Comparison of ENCODE assay signal across 8 mouse cellular contexts in genomic region chr8:46471926-46472485, GRCm38 (mm10). TPM values are rescaled to one million over a fixed set of nuclear protein-coding genes. Genes with fewer than 3 reads are reported as not detected.
DNase-seq lines count a peak whose midpoint lies in the region; ATAC-seq and TF ChIP-seq lines count a peak whose summit lies in the region.

No protein-coding gene starts in this region.

- no peak for ATAC-seq in hindbrain, embryonic 16.5 days
- ATAC-seq in midbrain, postnatal 0 days (ENCODE audit: low FRiP score): no peak

- peak overlapping the region; percentile 87 for H3K27ac ChIP-seq in layer of hippocampus, adult 2 months
- no peak overlapping the region for H3K27ac ChIP-seq in embryonic facial prominence, embryonic 10.5 days (replicated peaks)
- no peak overlapping the region for H3K27ac ChIP-seq in hindbrain, embryonic 16.5 days (ENCODE audit: low read depth, low read length)
- peak overlapping the region; percentile 91; the same call in 1 of the 2 replicates for H3K27ac ChIP-seq in midbrain, postnatal 0 days (ENCODE audit: low read depth, low read length)

- no peak for DNase-seq in layer of hippocampus, adult 2 months (ENCODE audit: low spot score in 2 of 2)
- no peak for DNase-seq in layer of hippocampus, adult 8-10 months (ENCODE audit: low spot score in 2 of 2)
- no peak for DNase-seq in embryonic facial prominence, embryonic 10.5 days (ENCODE audit: low spot score)
- DNase-seq in midbrain, postnatal 0 days (ENCODE audit: low spot score): no peak
- DNase-seq in urinary bladder, postnatal 25 days (ENCODE audit: low spot score): no peak
- DNase-seq in urinary bladder, adult 2 months (ENCODE audit: low spot score): no peak
- DNase-seq in adrenal gland, postnatal 25 days: no peak

- peaks cover 7% of the 10 kb centered on the region; the same call in 1 of the 2 replicates for H3K4me1 ChIP-seq in embryonic facial prominence, embryonic 10.5 days
- H3K4me1 ChIP-seq in hindbrain, embryonic 16.5 days (ENCODE audit: control insufficient read depth, insufficient read depth, low read depth, low read length): peaks cover 11% of the 10 kb centered on the region
- H3K4me1 ChIP-seq in midbrain, postnatal 0 days (ENCODE audit: insufficient read depth, low read length): peaks cover 7% of the 10 kb centered on the region; the same call in 1 of the 2 replicates

- H3K9me3 ChIP-seq in embryonic facial prominence, embryonic 10.5 days: no peaks in the 10 kb centered on the region
- no peaks in the 10 kb centered on the region for H3K9me3 ChIP-seq in hindbrain, embryonic 16.5 days (ENCODE audit: control insufficient read depth, low read length)
- no peaks in the 10 kb centered on the region for H3K9me3 ChIP-seq in midbrain, postnatal 0 days (ENCODE audit: low read length)

- peak overlapping the region; percentile 78 for H3K9ac ChIP-seq in hindbrain, embryonic 16.5 days (ENCODE audit: low read depth, low read length)
- peak overlapping the region; percentile 98 for H3K9ac ChIP-seq in midbrain, postnatal 0 days (replicated peaks; ENCODE audit: low read length, poor library complexity, severe bottlenecking)

- 46% methylated on average over 9 of the region's 9 CpGs for WGBS in embryonic facial prominence, embryonic 10.5 days
- 34% methylated on average over 9 of the region's 9 CpGs for WGBS in hindbrain, embryonic 16.5 days
- 32% methylated on average over 9 of the region's 9 CpGs for WGBS in midbrain, postnatal 0 days

- H3K4me3 ChIP-seq in layer of hippocampus, adult 2 months: peak overlapping the region; percentile 96
- peak overlapping the region; percentile 93 for H3K4me3 ChIP-seq in embryonic facial prominence, embryonic 10.5 days
- H3K4me3 ChIP-seq in hindbrain, embryonic 16.5 days (ENCODE audit: low read length): peak overlapping the region; percentile 68
- peak overlapping the region; percentile 95 for H3K4me3 ChIP-seq in midbrain, postnatal 0 days (ENCODE audit: low read depth, low read length)

- H3K4me2 ChIP-seq in hindbrain, embryonic 16.5 days (ENCODE audit: low read length): peak overlapping the region; percentile 85
- H3K4me2 ChIP-seq in midbrain, postnatal 0 days (ENCODE audit: low read depth, low read length, poor library complexity, severe bottlenecking): peak overlapping the region; percentile 77

- H3K36me3 ChIP-seq in embryonic facial prominence, embryonic 10.5 days (replicated peaks): no peaks in the 10 kb centered on the region
- H3K36me3 ChIP-seq in hindbrain, embryonic 16.5 days (ENCODE audit: control insufficient read depth, insufficient read depth, low read length): no peaks in the 10 kb centered on the region
- H3K36me3 ChIP-seq in midbrain, postnatal 0 days (ENCODE audit: insufficient read depth, low read length): no peaks in the 10 kb centered on the region

- H3K27me3 ChIP-seq in embryonic facial prominence, embryonic 10.5 days (replicated peaks; ENCODE audit: low read depth, poor library complexity, severe bottlenecking): peaks cover 17% of the 10 kb centered on the region
- no peaks in the 10 kb centered on the region for H3K27me3 ChIP-seq in hindbrain, embryonic 16.5 days (replicated peaks; ENCODE audit: control insufficient read depth, insufficient read depth, low read length)
- no peaks in the 10 kb centered on the region for H3K27me3 ChIP-seq in midbrain, postnatal 0 days (ENCODE audit: insufficient read depth, low read length)

- TF ChIP-seq CTCF in layer of hippocampus, adult 2 months (conservative IDR thresholded peaks at IDR 0.05): no peak
- TF ChIP-seq CTCF in midbrain, postnatal 0 days (IDR thresholded peaks at IDR 0.05): no peak

RNA-seq across cellular contexts. Expression of gene Acsl1, which starts 1.2 kb away (rescaled TPM):
- total RNA-seq in layer of hippocampus, adult 2 months (2021): 10 to 100 TPM; 41.8 to 43.5 TPM
- total RNA-seq in layer of hippocampus, adult 8-10 months (2022): 10 to 100 TPM; 40.6 to 49.2 (median 47.4) TPM
- polyA plus RNA-seq in embryonic facial prominence, embryonic 10.5 days (2016; fragmentation: Nextera tagmentation; extraction: Ambion mirVana): 8.0 and 8.7 TPM in 2 replicates
- 19.5 and 22.1 TPM in 2 replicates for polyA plus RNA-seq in hindbrain, embryonic 16.5 days (2015; fragmentation: Nextera tagmentation; extraction: Ambion mirVana)
- total RNA-seq in midbrain, postnatal 0 days (2014; rRNA removed): 36.7 and 45.9 TPM in 2 replicates
- 27.8 and 28.2 TPM in 2 replicates for polyA plus RNA-seq in midbrain, postnatal 0 days (2015; fragmentation: Nextera tagmentation; extraction: Ambion mirVana)
- 44.2 and 46.6 TPM in 2 replicates for polyA plus RNA-seq in urinary bladder, adult 2 months (2012; rRNA removed)
- 295 and 361 TPM in 2 replicates for total RNA-seq in adrenal gland, postnatal 25 days (2021)

Comparison
In these comparisons a context has a peak if more than half of its experiments do, and no peak if none do; other contexts are left out.
1. H3K27ac ChIP-seq: peak in layer of hippocampus, adult 2 months (single experiment) and midbrain, postnatal 0 days (single experiment); none in embryonic facial prominence, embryonic 10.5 days (single experiment) and hindbrain, embryonic 16.5 days (single experiment).
2. Peak in every context shown above with its lines, with median percentiles within 50 percentile points of each other: H3K4me3 ChIP-seq.